Mouse (Mus musculus): ENCODE measurements around the gene Muc1. TPM values are rescaled to one million over a fixed set of nuclear protein-coding genes. Genes with fewer than 3 reads are reported as not detected.

Muc1 gene
- polyA plus RNA-seq, 1 experiment from 2014 or later: 0.56 TPM

GRCm38 (mm10) chr3:89226900-89227299 is 2.0 kb upstream of the Muc1 start, which contains the start of gene Mtx1:
TSS of gene Mtx1 (minus strand) at chr3:89227088.
- no peaks in the 10 kb centered on the region for H3K27me3 ChIP-seq (replicated peaks)
- H3K9ac ChIP-seq (replicated peaks): peak within 1 kb of the TSS; percentile 48
- peak within 1 kb of the TSS; percentile 41 for H3K4me3 ChIP-seq (replicated peaks)
- H3K4me2 ChIP-seq: peak within 1 kb of the TSS; percentile 67
- WGBS: 2% methylated on average over 21 of the region's 21 CpGs
- H3K36me3 ChIP-seq: no peaks in the 10 kb centered on the region
- peak within 1 kb of the TSS; percentile 80 for H3K27ac ChIP-seq (replicated peaks)
- H3K4me1 ChIP-seq: peaks cover 50% of the 10 kb centered on the region
- peak; percentile 16 for ATAC-seq (ENCODE audit: low FRiP score)
- H3K9me3 ChIP-seq (replicated peaks): no peaks in the 10 kb centered on the region

GRCm38 (mm10) chr3:89227307-89228179 is 1.3 kb upstream of the Muc1 start:
- Histone ChIP-seq H3K4me2 (peak overlapping the region; percentile 67), H3K4me1 (peaks cover 50% of the 10 kb centered on the region), H3K27me3 (replicated peaks) (no peaks in the 10 kb centered on the region), H3K9me3 (replicated peaks) (no peaks in the 10 kb centered on the region), H3K36me3 (no peaks in the 10 kb centered on the region), H3K27ac (replicated peaks) (peak overlapping the region; percentile 80), H3K4me3 (replicated peaks) (peak overlapping the region; percentile 41), H3K9ac (replicated peaks) (peak overlapping the region; percentile 48)
- 2% methylated on average over 41 of the region's 41 CpGs for WGBS
- ATAC-seq (ENCODE audit: low FRiP score): peak; percentile 76

GRCm38 (mm10) chr3:89228180-89228549 is 692 bp upstream of the Muc1 start:
- ATAC-seq (ENCODE audit: low FRiP score): peak; percentile 51
- H3K27ac ChIP-seq (replicated peaks): peak overlapping the region; percentile 80
- no peaks in the 10 kb centered on the region for H3K27me3 ChIP-seq (replicated peaks)
- H3K4me2 ChIP-seq: peak overlapping the region; percentile 67
- under 1% methylated on average over 20 of the region's 20 CpGs for WGBS
- peak overlapping the region; percentile 41 for H3K4me3 ChIP-seq (replicated peaks)
- H3K36me3 ChIP-seq: peaks cover 2% of the 10 kb centered on the region
- peak overlapping the region; percentile 28; the same call in 1 of the 2 replicates for H3K9ac ChIP-seq (replicated peaks)
- peaks cover 50% of the 10 kb centered on the region for H3K4me1 ChIP-seq
- H3K9me3 ChIP-seq (replicated peaks): no peaks in the 10 kb centered on the region

- 50% methylated on average over 4 of the region's 4 CpGs for WGBS
- Histone ChIP-seq H3K36me3 (peaks cover 13% of the 10 kb centered on the region), H3K9ac (replicated peaks) (no peak overlapping the region), H3K4me2 (no peak overlapping the region), H3K9me3 (replicated peaks) (no peaks in the 10 kb centered on the region), H3K27ac (replicated peaks) (no peak overlapping the region), H3K4me1 (peaks cover 41% of the 10 kb centered on the region), H3K4me3 (replicated peaks) (no peak overlapping the region), H3K27me3 (replicated peaks) (no peaks in the 10 kb centered on the region)
- ATAC-seq (ENCODE audit: low FRiP score): no peak
These were observed 419 bp downstream of the Muc1 start for GRCm38 (mm10) chr3:89229276-89229675.

GRCm38 (mm10) chr3:89230561-89230960 is 1.7 kb downstream of the Muc1 start:
- ATAC-seq (ENCODE audit: low FRiP score): no peak
- Histone ChIP-seq H3K4me2 (no peak overlapping the region), H3K4me3 (replicated peaks) (no peak overlapping the region), H3K27me3 (replicated peaks) (no peaks in the 10 kb centered on the region), H3K27ac (replicated peaks) (no peak overlapping the region), H3K36me3 (peaks cover 26% of the 10 kb centered on the region), H3K4me1 (peaks cover 31% of the 10 kb centered on the region), H3K9ac (replicated peaks) (no peak overlapping the region), H3K9me3 (replicated peaks) (no peaks in the 10 kb centered on the region)
- 86% methylated on average over 2 of the region's 2 CpGs for WGBS

GRCm38 (mm10) chr3:89231345-89231744 is 2.5 kb downstream of the Muc1 start:
- no peaks in the 10 kb centered on the region for H3K9me3 ChIP-seq (replicated peaks)
- no peak overlapping the region for H3K27ac ChIP-seq (replicated peaks)
- ATAC-seq (ENCODE audit: low FRiP score): no peak
- 76% methylated on average over 7 of the region's 7 CpGs for WGBS
- H3K4me3 ChIP-seq (replicated peaks): no peak overlapping the region
- H3K9ac ChIP-seq (replicated peaks): no peak overlapping the region
- no peaks in the 10 kb centered on the region for H3K27me3 ChIP-seq (replicated peaks)
- peaks cover 24% of the 10 kb centered on the region for H3K4me1 ChIP-seq
- H3K36me3 ChIP-seq: peaks cover 33% of the 10 kb centered on the region
- H3K4me2 ChIP-seq: no peak overlapping the region

GRCm38 (mm10) chr3:89231772-89232275 is 3.0 kb downstream of the Muc1 start:
- ATAC-seq (ENCODE audit: low FRiP score): no peak
- H3K27ac ChIP-seq (replicated peaks): no peak overlapping the region
- H3K4me1 ChIP-seq: peaks cover 19% of the 10 kb centered on the region
- WGBS: 79% methylated on average over 16 of the region's 16 CpGs
- H3K4me2 ChIP-seq: no peak overlapping the region
- peaks cover 38% of the 10 kb centered on the region for H3K36me3 ChIP-seq
- no peaks in the 10 kb centered on the region for H3K27me3 ChIP-seq (replicated peaks)
- H3K4me3 ChIP-seq (replicated peaks): no peak overlapping the region
- no peak overlapping the region for H3K9ac ChIP-seq (replicated peaks)
- H3K9me3 ChIP-seq (replicated peaks): no peaks in the 10 kb centered on the region

GRCm38 (mm10) chr3:89232614-89233013 is 3.8 kb downstream of the Muc1 start:
- H3K9ac ChIP-seq (replicated peaks): no peak overlapping the region
- no peak for ATAC-seq (ENCODE audit: low FRiP score)
- no peak overlapping the region for H3K4me2 ChIP-seq
- peaks cover 46% of the 10 kb centered on the region for H3K36me3 ChIP-seq
- H3K9me3 ChIP-seq (replicated peaks): no peaks in the 10 kb centered on the region
- WGBS: 66% methylated on average over 6 of the region's 6 CpGs
- H3K4me1 ChIP-seq: peaks cover 11% of the 10 kb centered on the region
- H3K27ac ChIP-seq (replicated peaks): no peak overlapping the region
- no peak overlapping the region for H3K4me3 ChIP-seq (replicated peaks)
- H3K27me3 ChIP-seq (replicated peaks): no peaks in the 10 kb centered on the region

- peaks cover 1% of the 10 kb centered on the region for H3K4me1 ChIP-seq
- no peak for ATAC-seq (ENCODE audit: low FRiP score)
- H3K27me3 ChIP-seq (replicated peaks): no peaks in the 10 kb centered on the region
- no peak overlapping the region for H3K4me2 ChIP-seq
- peaks cover 56% of the 10 kb centered on the region for H3K36me3 ChIP-seq
- no peak overlapping the region for H3K4me3 ChIP-seq (replicated peaks)
- H3K9me3 ChIP-seq (replicated peaks): no peaks in the 10 kb centered on the region
- 87% methylated on average over 14 of the region's 14 CpGs for WGBS
- no peak overlapping the region for H3K9ac ChIP-seq (replicated peaks)
- no peak overlapping the region for H3K27ac ChIP-seq (replicated peaks)
These were observed 4.8 kb downstream of the Muc1 start for GRCm38 (mm10) chr3:89233562-89234110.

GRCm38 (mm10) chr3:89236516-89236915 is 7.7 kb downstream of the Muc1 start:
- H3K4me1 ChIP-seq: no peaks in the 10 kb centered on the region
- H3K9me3 ChIP-seq (replicated peaks): no peaks in the 10 kb centered on the region
- ATAC-seq (ENCODE audit: low FRiP score): no peak
- H3K4me3 ChIP-seq (replicated peaks): no peak overlapping the region
- H3K9ac ChIP-seq (replicated peaks): no peak overlapping the region
- 92% methylated on average over 10 of the region's 10 CpGs for WGBS
- no peak overlapping the region for H3K27ac ChIP-seq (replicated peaks)
- peaks cover 85% of the 10 kb centered on the region for H3K36me3 ChIP-seq
- no peak overlapping the region for H3K4me2 ChIP-seq
- H3K27me3 ChIP-seq (replicated peaks): no peaks in the 10 kb centered on the region

GRCm38 (mm10) chr3:89237682-89238081 is 8.8 kb downstream of the Muc1 start:
- Histone ChIP-seq H3K9me3 (replicated peaks) (no peaks in the 10 kb centered on the region), H3K27ac (replicated peaks) (no peak overlapping the region), H3K4me3 (replicated peaks) (no peak overlapping the region), H3K9ac (replicated peaks) (no peak overlapping the region), H3K36me3 (peaks cover 94% of the 10 kb centered on the region), H3K27me3 (replicated peaks) (no peaks in the 10 kb centered on the region), H3K4me2 (no peak overlapping the region), H3K4me1 (peaks cover 12% of the 10 kb centered on the region)
- 95% methylated on average over 21 of the region's 21 CpGs for WGBS
- ATAC-seq (ENCODE audit: low FRiP score): no peak

- H3K4me1 ChIP-seq: peaks cover 20% of the 10 kb centered on the region
- no peak overlapping the region for H3K9ac ChIP-seq (replicated peaks)
- H3K4me2 ChIP-seq: no peak overlapping the region
- H3K27me3 ChIP-seq (replicated peaks): no peaks in the 10 kb centered on the region
- no peak overlapping the region for H3K27ac ChIP-seq (replicated peaks)
- H3K9me3 ChIP-seq (replicated peaks): no peaks in the 10 kb centered on the region
- ATAC-seq (ENCODE audit: low FRiP score): no peak
- WGBS: 80% methylated on average over 11 of the region's 12 CpGs
- no peak overlapping the region for H3K4me3 ChIP-seq (replicated peaks)
- H3K36me3 ChIP-seq: peaks cover 89% of the 10 kb centered on the region
These were observed 9.6 kb downstream of the Muc1 start for GRCm38 (mm10) chr3:89238494-89238893.
